15 mouse cellular contexts compared by ENCODE assay signal in genomic region chr9:41982023-41982422, GRCm38 (mm10).
DNase-seq lines count a peak whose midpoint lies in the region; ATAC-seq lines count a peak whose summit lies in the region.
"Had no signal": no experiment of that assay in that cellular context is flagged by ENCODE, and none has a peak within 500 bp of the region (broad histone marks: within the 10 kb centered on the region; RNA-seq: fewer than 3 reads in every experiment).

No protein-coding gene starts in this region.

- intact Hi-C loops in left cerebral cortex, postnatal 25 days (cut with DNase I), result no loop called here

- DNase-seq in frontal cortex, postnatal 10 days (ENCODE audit: low spot score in 2 of 2), result no peak
- no peak for DNase-seq in embryonic facial prominence, embryonic 11.5 days (ENCODE audit: low spot score)
- DNase-seq in frontal cortex, postnatal 36 days (ENCODE audit: low spot score in 2 of 2), result peak; percentile 66 to 79
- peak; percentile 68 to 92 for DNase-seq in left cerebral cortex, postnatal 25 days (ENCODE audit: low spot score in 2 of 2)
- DNase-seq: forebrain, postnatal 0 days; heart, adult 2 months; retina, postnatal 1 day had no signal

- no peaks in the 10 kb centered on the region for H3K4me1 ChIP-seq in embryonic facial prominence, embryonic 11.5 days (ENCODE audit: control insufficient read depth, insufficient read depth, low read length)
- peaks cover 9% of the 10 kb centered on the region for H3K4me1 ChIP-seq in intestine, embryonic 16.5 days (ENCODE audit: control insufficient read depth, insufficient read depth, low read length)
- H3K4me1 ChIP-seq in midbrain, embryonic 13.5 days (replicated peaks), result no peaks in the 10 kb centered on the region
- H3K4me1 ChIP-seq in liver, embryonic 12.5 days, result no peaks in the 10 kb centered on the region
- H3K4me1 ChIP-seq: lung, embryonic 15.5 days had no signal

- peak; percentile 83 for ATAC-seq in frontal cortex, adult (ENCODE audit: low TSS enrichment)
- no peak for ATAC-seq in embryonic facial prominence, embryonic 11.5 days (replicated peaks; ENCODE audit: insufficient number of reproducible peaks, low FRiP score, low TSS enrichment, low read depth)
- no peak for ATAC-seq in intestine, embryonic 16.5 days
- ATAC-seq in midbrain, embryonic 13.5 days, result no peak
- no peak for ATAC-seq in liver, embryonic 12.5 days
- ATAC-seq: forebrain, postnatal 0 days had no signal

- no peak overlapping the region for H3K4me3 ChIP-seq in embryonic facial prominence, embryonic 11.5 days (ENCODE audit: low read depth, low read length)
- no peak overlapping the region for H3K4me3 ChIP-seq in intestine, embryonic 16.5 days (ENCODE audit: low read length)
- H3K4me3 ChIP-seq in midbrain, embryonic 13.5 days (replicated peaks), result no peak overlapping the region
- no peak overlapping the region for H3K4me3 ChIP-seq in liver, embryonic 12.5 days
- H3K4me3 ChIP-seq: heart, adult 2 months; hindbrain, embryonic 12.5 days; limb, embryonic 15.5 days; lung, embryonic 15.5 days; midbrain, embryonic 10.5 days had no signal

- H3K36me3 ChIP-seq in embryonic facial prominence, embryonic 11.5 days (replicated peaks; ENCODE audit: control insufficient read depth, insufficient read depth, low read depth, low read length), result no peaks in the 10 kb centered on the region
- H3K36me3 ChIP-seq in intestine, embryonic 16.5 days (ENCODE audit: control insufficient read depth, insufficient read depth, low read length), result 0 out of 2 replicates have a peak, but pooled peaks cover 2% of the 10 kb centered on the region
- H3K36me3 ChIP-seq in midbrain, embryonic 13.5 days, result peaks cover 25% of the 10 kb centered on the region
- no peaks in the 10 kb centered on the region for H3K36me3 ChIP-seq in liver, embryonic 12.5 days

- no peaks in the 10 kb centered on the region for H3K27me3 ChIP-seq in embryonic facial prominence, embryonic 11.5 days (ENCODE audit: control insufficient read depth, insufficient read depth, low read length)
- H3K27me3 ChIP-seq in intestine, embryonic 16.5 days (replicated peaks; ENCODE audit: control insufficient read depth, insufficient read depth, low read length), result no peaks in the 10 kb centered on the region
- H3K27me3 ChIP-seq in midbrain, embryonic 13.5 days, result no peaks in the 10 kb centered on the region
- no peaks in the 10 kb centered on the region for H3K27me3 ChIP-seq in liver, embryonic 12.5 days (replicated peaks)
- H3K27me3 ChIP-seq: hindbrain, embryonic 12.5 days; limb, embryonic 15.5 days; lung, embryonic 15.5 days had no signal

- 0 out of 2 replicates have a peak overlapping the region, but pooled peaks have one; percentile 20 for H3K27ac ChIP-seq in embryonic facial prominence, embryonic 11.5 days (replicated peaks; ENCODE audit: low read depth, low read length)
- no peak overlapping the region for H3K27ac ChIP-seq in intestine, embryonic 16.5 days (ENCODE audit: low read length)
- H3K27ac ChIP-seq in midbrain, embryonic 13.5 days, result no peak overlapping the region
- no peak overlapping the region for H3K27ac ChIP-seq in liver, embryonic 12.5 days
- H3K27ac ChIP-seq: heart, adult 2 months; hindbrain, embryonic 12.5 days; limb, embryonic 15.5 days; lung, embryonic 15.5 days; midbrain, embryonic 10.5 days had no signal

- H3K9ac ChIP-seq in embryonic facial prominence, embryonic 11.5 days (replicated peaks; ENCODE audit: low read length), result no peak overlapping the region
- H3K9ac ChIP-seq in intestine, embryonic 16.5 days (ENCODE audit: low read depth, low read length), result no peak overlapping the region
- H3K9ac ChIP-seq in midbrain, embryonic 13.5 days (replicated peaks), result no peak overlapping the region
- no peak overlapping the region for H3K9ac ChIP-seq in liver, embryonic 12.5 days
- H3K9ac ChIP-seq: forebrain, postnatal 0 days; hindbrain, embryonic 12.5 days; limb, embryonic 15.5 days; lung, embryonic 15.5 days had no signal

- no peaks in the 10 kb centered on the region for H3K9me3 ChIP-seq in embryonic facial prominence, embryonic 11.5 days (replicated peaks; ENCODE audit: control insufficient read depth, low read length)
- no peaks in the 10 kb centered on the region for H3K9me3 ChIP-seq in intestine, embryonic 16.5 days (ENCODE audit: control insufficient read depth, low read length)
- peaks cover 4% of the 10 kb centered on the region; the same call in 1 of the 2 replicates for H3K9me3 ChIP-seq in midbrain, embryonic 13.5 days
- no peaks in the 10 kb centered on the region for H3K9me3 ChIP-seq in liver, embryonic 12.5 days (replicated peaks)
- H3K9me3 ChIP-seq: hindbrain, embryonic 12.5 days; limb, embryonic 15.5 days; lung, embryonic 15.5 days; midbrain, embryonic 10.5 days had no signal

- H3K4me2 ChIP-seq in embryonic facial prominence, embryonic 11.5 days (ENCODE audit: low read depth, low read length), result no peak overlapping the region
- no peak overlapping the region for H3K4me2 ChIP-seq in intestine, embryonic 16.5 days (ENCODE audit: low read depth, low read length)
- H3K4me2 ChIP-seq in midbrain, embryonic 13.5 days (replicated peaks), result no peak overlapping the region
- no peak overlapping the region for H3K4me2 ChIP-seq in liver, embryonic 12.5 days
- H3K4me2 ChIP-seq: hindbrain, embryonic 12.5 days; limb, embryonic 15.5 days; lung, embryonic 15.5 days had no signal

- WGBS in embryonic facial prominence, embryonic 11.5 days, result 82% methylated on average over 9 of the region's 9 CpGs
- 80% methylated on average over 9 of the region's 9 CpGs for WGBS in intestine, embryonic 16.5 days
- WGBS in midbrain, embryonic 13.5 days, result 86% methylated on average over 9 of the region's 9 CpGs
- 78% methylated on average over 9 of the region's 9 CpGs for WGBS in liver, embryonic 12.5 days (ENCODE audit: insufficient replicate concordance)

Comparison
In these comparisons a context has a peak if more than half of its experiments do, and no peak if none do; other contexts are left out.
1. DNase-seq: peak in frontal cortex, postnatal 36 days (2 of 2) and left cerebral cortex, postnatal 25 days (2 of 2); none in frontal cortex, postnatal 10 days (0 of 2) and embryonic facial prominence, embryonic 11.5 days (single experiment).